8 mouse cellular contexts compared by ENCODE assay signal in the genomic region with DNA sequence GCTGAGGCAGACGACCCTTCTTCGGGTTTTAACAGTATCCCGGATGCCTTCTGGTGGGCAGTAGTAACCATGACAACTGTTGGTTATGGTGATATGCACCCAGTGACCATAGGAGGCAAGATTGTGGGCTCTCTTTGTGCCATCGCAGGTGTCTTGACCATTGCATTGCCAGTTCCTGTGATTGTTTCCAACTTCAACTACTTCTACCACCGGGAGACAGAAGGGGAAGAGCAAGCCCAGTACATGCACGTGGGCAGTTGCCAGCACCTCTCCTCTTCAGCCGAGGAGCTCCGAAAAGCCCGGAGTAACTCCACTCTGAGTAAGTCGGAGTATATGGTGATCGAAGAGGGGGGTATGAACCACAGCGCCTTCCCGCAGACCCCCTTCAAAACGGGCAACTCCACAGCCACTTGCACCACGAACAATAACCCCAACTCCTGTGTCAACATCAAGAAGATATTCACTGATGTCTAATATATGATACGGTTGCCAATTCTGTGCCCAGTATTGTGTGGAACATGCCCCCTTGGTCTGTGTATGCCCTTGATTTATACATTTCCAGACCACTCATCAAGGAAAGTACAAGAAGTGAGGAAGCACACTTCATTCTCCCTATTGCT. TPM values are rescaled to one million over a fixed set of nuclear protein-coding genes. Genes with fewer than 3 reads are reported as not detected.
DNase-seq lines count a peak whose midpoint lies in the region; ATAC-seq and TF ChIP-seq lines count a peak whose summit lies in the region.

No protein-coding gene starts in this region.

- no peak for TF ChIP-seq POLR2A in cortical plate, adult 2 months (IDR thresholded peaks at IDR 0.05; ENCODE audit: extremely low read depth, insufficient read depth, low read length)
- TF ChIP-seq POLR2A in thymus, adult 2 months (IDR thresholded peaks at IDR 0.05; ENCODE audit: control insufficient read depth, extremely low read depth, insufficient read depth, low read length, poor library complexity) = no peak

- peak; percentile 12 to 19 for DNase-seq in layer of hippocampus, postnatal 10 days (ENCODE audit: low spot score in 2 of 2)
- DNase-seq in layer of hippocampus, adult 11-12 months (ENCODE audit: low spot score) = no peak
- no peak for DNase-seq in hindbrain, embryonic 14.5 days (ENCODE audit: low spot score)
- peak; percentile 48 for DNase-seq in thymus, adult 2 months
- no peak for DNase-seq in cerebellum, adult 11-12 months
- no peak for DNase-seq in adrenal gland, adult 2 months

- ATAC-seq in hindbrain, embryonic 14.5 days (ENCODE audit: low FRiP score) = no peak

- no peaks in the 10 kb centered on the region for H3K36me3 ChIP-seq in hindbrain, embryonic 14.5 days (replicated peaks; ENCODE audit: control insufficient read depth, insufficient read depth)
- H3K36me3 ChIP-seq in megakaryocyte, embryonic 14.5 days (replicated peaks; ENCODE audit: low read length) = peaks cover 57% of the 10 kb centered on the region
- H3K36me3 ChIP-seq in thymus, adult 2 months (ENCODE audit: control insufficient read depth, insufficient read depth, low read length) = no peaks in the 10 kb centered on the region

- TF ChIP-seq CTCF in cortical plate, adult 2 months (IDR thresholded peaks at IDR 0.05; ENCODE audit: extremely low read depth, insufficient read depth, low read length) = no peak
- no peak for TF ChIP-seq CTCF in thymus, adult 2 months (IDR thresholded peaks at IDR 0.05; ENCODE audit: borderline replicate concordance, control insufficient read depth, extremely low read depth, insufficient read depth, low read length, poor library complexity)

- no peaks in the 10 kb centered on the region for H3K27me3 ChIP-seq in hindbrain, embryonic 14.5 days (ENCODE audit: control insufficient read depth, insufficient read depth, low read length)
- no peaks in the 10 kb centered on the region for H3K27me3 ChIP-seq in megakaryocyte, embryonic 14.5 days (replicated peaks)
- H3K27me3 ChIP-seq in thymus, adult 2 months (ENCODE audit: control insufficient read depth, insufficient read depth, low read length) = no peaks in the 10 kb centered on the region

- no peaks in the 10 kb centered on the region; the same call in 1 of the 2 replicates for H3K4me1 ChIP-seq in cortical plate, adult 2 months (ENCODE audit: control insufficient read depth, insufficient read depth, low read length)
- peaks cover 48% of the 10 kb centered on the region for H3K4me1 ChIP-seq in hindbrain, embryonic 14.5 days (replicated peaks; ENCODE audit: control insufficient read depth, insufficient read depth, low read length)
- H3K4me1 ChIP-seq in megakaryocyte, embryonic 14.5 days = peaks cover 46% of the 10 kb centered on the region
- peaks cover 6% of the 10 kb centered on the region; the same call in 1 of the 2 replicates for H3K4me1 ChIP-seq in thymus, adult 2 months (replicated peaks; ENCODE audit: control insufficient read depth, insufficient read depth, low read length)

- WGBS in hindbrain, embryonic 14.5 days = 68% methylated on average over 16 of the region's 16 CpGs
- 2% methylated on average over 16 of the region's 16 CpGs for WGBS in thymus, adult 2 months

- peak overlapping the region; percentile 85 for H3K4me2 ChIP-seq in hindbrain, embryonic 14.5 days (replicated peaks)

- peak overlapping the region; percentile 75 for H3K4me3 ChIP-seq in cortical plate, adult 2 months (ENCODE audit: insufficient read depth, low read length)
- H3K4me3 ChIP-seq in hindbrain, embryonic 14.5 days (replicated peaks; ENCODE audit: low read length) = peak overlapping the region; percentile 85
- peak overlapping the region; percentile 98 for H3K4me3 ChIP-seq in megakaryocyte, embryonic 14.5 days (replicated peaks)
- H3K4me3 ChIP-seq in thymus, adult 2 months (ENCODE audit: control insufficient read depth, insufficient read depth, low read length) = peak overlapping the region; percentile 89

- H3K27ac ChIP-seq in cortical plate, adult 2 months (ENCODE audit: insufficient read depth, low read length) = peak overlapping the region; percentile 78; the same call in 1 of the 2 replicates
- no peak overlapping the region for H3K27ac ChIP-seq in hindbrain, embryonic 14.5 days
- peak overlapping the region; percentile 93 for H3K27ac ChIP-seq in thymus, adult 2 months (ENCODE audit: control insufficient read depth, insufficient read depth, low read length)

- no peaks in the 10 kb centered on the region for H3K9me3 ChIP-seq in hindbrain, embryonic 14.5 days (ENCODE audit: control insufficient read depth, low read length)
- H3K9me3 ChIP-seq in megakaryocyte, embryonic 14.5 days = no peaks in the 10 kb centered on the region

- H3K9ac ChIP-seq in hindbrain, embryonic 14.5 days = peak overlapping the region; percentile 76; the same call in 1 of the 2 replicates

RNA-seq across cellular contexts. Expression of a gene that starts 1.7 kb away (rescaled TPM):
- total RNA-seq in layer of hippocampus, postnatal 10 days (2021) = 10 to 100 TPM; 18.6 to 22.6 TPM
- 5.6 and 6.6 TPM in 2 replicates for polyA plus RNA-seq in cortical plate, adult 2 months (2012; rRNA removed)
- polyA plus RNA-seq in hindbrain, embryonic 14.5 days (2014; fragmentation: Nextera tagmentation; extraction: Ambion mirVana) = 10.9 and 14.8 TPM in 2 replicates
- polyA plus RNA-seq in megakaryocyte, embryonic 14.5 days (2012; ENCODE audit: insufficient read depth, low replicate concordance) = 9.2 and 16.7 TPM in 2 replicates
- polyA plus RNA-seq in thymus, adult 2 months (2012; rRNA removed) = 151 and 202 TPM in 2 replicates
- total RNA-seq in adrenal gland, adult 2 months (2021) = 1 to 10 TPM in 1 of 2 experiments, under 1 TPM in 1; 0.78 to 1.0 TPM
- 1.1 and 1.3 TPM in 2 replicates for polyA plus RNA-seq in adrenal gland, adult 2 months (2012; rRNA removed)

Comparison
In these comparisons a context has a peak if more than half of its experiments do, and no peak if none do; other contexts are left out.
1. DNase-seq: peak in layer of hippocampus, postnatal 10 days (2 of 2) and thymus, adult 2 months (single experiment); none in layer of hippocampus, adult 11-12 months (single experiment), hindbrain, embryonic 14.5 days (single experiment), cerebellum, adult 11-12 months (single experiment) and adrenal gland, adult 2 months (single experiment).
2. Peak in every context shown above with its lines, with median percentiles within 50 percentile points of each other: H3K4me3 ChIP-seq.